Mouse (Mus musculus) ES-Bruce4 (cell line): ENCODE data around the gene Nr2f1. TPM values are rescaled to one million over a fixed set of nuclear protein-coding genes. Genes with fewer than 3 reads are reported as not detected.

Experiments
- H3K27ac ChIP-seq: 2 replicates; pipeline ENCODE4 v1.5.1; 2012; ENCODE audit warnings: low read length, inconsistent platforms; ENCODE audit not compliant: insufficient read depth
- H3K27me3 ChIP-seq: 2 replicates; pipeline ENCODE4 v1.6.1; 2012; ENCODE audit warnings: mild to moderate bottlenecking, low read length, inconsistent platforms; ENCODE audit not compliant: control insufficient read depth, poor library complexity, insufficient read depth, severe bottlenecking
- H3K36me3 ChIP-seq: 2 replicates; pipeline ENCODE4 v1.6.1; 2012; ENCODE audit warnings: inconsistent platforms, mild to moderate bottlenecking, low read length, moderate library complexity; ENCODE audit not compliant: control insufficient read depth, poor library complexity, insufficient read depth, severe bottlenecking
- H3K4me1 ChIP-seq: one replicate; pipeline ENCODE4 v1.8.1; 2011; ENCODE audit warnings: low read length; ENCODE audit not compliant: control insufficient read depth, insufficient read depth
- H3K4me3 ChIP-seq: 2 replicates; pipeline ENCODE4 v1.5.1; 2011; ENCODE audit warnings: low read depth, mild to moderate bottlenecking, low read length
- H3K9ac ChIP-seq: 2 replicates; pipeline ENCODE4 v1.6.1; 2012; ENCODE audit warnings: low read depth, mild to moderate bottlenecking, inconsistent platforms; ENCODE audit not compliant: poor library complexity, severe bottlenecking
- H3K9me3 ChIP-seq: replicated peaks from 2 replicates; pipeline ENCODE4 v1.6.1; 2012; ENCODE audit warnings: mild to moderate bottlenecking, low read length, inconsistent platforms; ENCODE audit not compliant: control insufficient read depth, poor library complexity, insufficient read depth, severe bottlenecking
- CTCF ChIP-seq: IDR thresholded peaks from one replicate; pipeline ENCODE4 v1.8.1; 2011; ENCODE audit warnings: low read depth, low read length
- EP300 ChIP-seq: IDR thresholded peaks from 2 replicates; pipeline ENCODE4 v1.6.1; 2011; ENCODE audit warnings: low read depth, low read length; ENCODE audit not compliant: insufficient read depth
- POLR2A ChIP-seq: IDR thresholded peaks from one replicate; pipeline ENCODE4 v1.8.1; 2011; ENCODE audit warnings: low read length; ENCODE audit not compliant: insufficient read depth
- polyA plus RNA-seq: library from polyadenylated mRNA; stranded (reverse); fragments of >200 nt; gene quantifications from 2 replicates; pipeline ENCODE4 v1.2.4, GENCODE M21; 2011; ENCODE audit warnings: low read depth; ENCODE audit not compliant: missing spikeins, insufficient read depth, insufficient read length

The Nr2f1 gene
- polyA plus RNA-seq, 1 experiment, result not detected

GRCm38 (mm10) chr13:78201871-78202565, 2.5 kb upstream of the Nr2f1 start:
- H3K27me3 ChIP-seq, result peaks cover 37% of the 10 kb centered on the region
- no peaks in the 10 kb centered on the region for H3K4me1 ChIP-seq
- no peak overlapping the region for H3K9ac ChIP-seq
- H3K36me3 ChIP-seq, result no peaks in the 10 kb centered on the region
- TF ChIP-seq POLR2A (no peak), CTCF (no peak), EP300 (no peak)
- H3K27ac ChIP-seq, result no peak overlapping the region
- peak overlapping the region; percentile 9; the same call in 1 of the 2 replicates for H3K4me3 ChIP-seq
- H3K9me3 ChIP-seq, result no peaks in the 10 kb centered on the region

- H3K4me3 ChIP-seq, result 0 out of 2 replicates have a peak overlapping the region, but pooled peaks have one; percentile 10
- H3K4me1 ChIP-seq, result no peaks in the 10 kb centered on the region
- H3K27ac ChIP-seq, result no peak overlapping the region
- no peaks in the 10 kb centered on the region for H3K9me3 ChIP-seq
- H3K9ac ChIP-seq, result no peak overlapping the region
- no peaks in the 10 kb centered on the region for H3K36me3 ChIP-seq
- peaks cover 38% of the 10 kb centered on the region for H3K27me3 ChIP-seq
- TF ChIP-seq CTCF (peak; percentile 70), EP300 (no peak)
These were observed 1.7 kb upstream of the Nr2f1 start for GRCm38 (mm10) chr13:78200991-78201870.

GRCm38 (mm10) chr13:78200407-78200806, 850 bp upstream of the Nr2f1 start:
- Histone ChIP-seq H3K9me3 (no peaks in the 10 kb centered on the region), H3K36me3 (no peaks in the 10 kb centered on the region), H3K9ac (no peak overlapping the region), H3K4me3 (0 out of 2 replicates have a peak overlapping the region, but pooled peaks have one; percentile 35), H3K27me3 (peaks cover 37% of the 10 kb centered on the region), H3K4me1 (no peaks in the 10 kb centered on the region), H3K27ac (no peak overlapping the region)
- TF ChIP-seq EP300, result no peak
- no peak for TF ChIP-seq POLR2A
- no peak for TF ChIP-seq CTCF

- Histone ChIP-seq H3K27ac (no peak overlapping the region), H3K9me3 (no peaks in the 10 kb centered on the region), H3K9ac (peak overlapping the region; percentile 68), H3K4me1 (no peaks in the 10 kb centered on the region), H3K4me3 (peak overlapping the region; percentile 58), H3K27me3 (peaks cover 35% of the 10 kb centered on the region), H3K36me3 (no peaks in the 10 kb centered on the region)
- TF ChIP-seq EP300 (no peak), CTCF (no peak), POLR2A (no peak)
These were observed 501 bp downstream of the Nr2f1 start for GRCm38 (mm10) chr13:78198871-78199641.

- Histone ChIP-seq H3K36me3 (no peaks in the 10 kb centered on the region), H3K27me3 (peaks cover 38% of the 10 kb centered on the region), H3K9ac (peak overlapping the region; percentile 68), H3K4me3 (peak overlapping the region; percentile 38), H3K9me3 (no peaks in the 10 kb centered on the region), H3K27ac (no peak overlapping the region), H3K4me1 (no peaks in the 10 kb centered on the region)
- TF ChIP-seq POLR2A, result no peak
- no peak for TF ChIP-seq CTCF
These were observed 1.1 kb downstream of the Nr2f1 start for GRCm38 (mm10) chr13:78198391-78198870.
